Mouse (Mus musculus) small intestine, adult 2 months (tissue): ENCODE results near the gene Thap11.

Source experiments
- CTCF ChIP-seq: fragments of 200-500 bp; IDR thresholded peaks from 2 replicates; pipeline ENCODE4 v1.5.1; 2012; ENCODE audit warnings: low read depth, mild to moderate bottlenecking, control low read depth, inconsistent platforms, low read length, moderate library complexity, mixed read lengths; ENCODE audit not compliant: insufficient replicate concordance, insufficient read length; ENCODE audit errors: extremely low read depth
- POLR2A ChIP-seq: fragments of 200-500 bp; IDR thresholded peaks from 2 replicates; pipeline ENCODE4 v1.6.1; 2012; ENCODE audit warnings: low read depth, mild to moderate bottlenecking, control low read depth, inconsistent platforms, low read length, moderate library complexity

GRCm38 (mm10) chr8:105861951-105862350 is 7.0 kb downstream of the Thap11 start:
- TF ChIP-seq POLR2A (no peak), CTCF (no peak)
